Mouse (Mus musculus) forebrain, embryonic 13.5 days (tissue): ENCODE data around the gene Abcg5. TPM values are rescaled to one million over a fixed set of nuclear protein-coding genes. Genes with fewer than 3 reads are reported as not detected.

ENCODE experiments used
- ATAC-seq: fragments of 200-750 bp; cut with Nextera tagmentation; 2 replicates; pipeline ENCODE4 v1.8.0; 2017
- H3K27ac ChIP-seq: fragments of 300-500 bp; sonication (generic); 2 replicates; pipeline ENCODE4 v1.5.1; 2015; ENCODE audit warnings: inconsistent platforms, mild to moderate bottlenecking, moderate library complexity
- H3K27me3 ChIP-seq: fragments of 300-500 bp; sonication (generic); 2 replicates; pipeline ENCODE4 v1.6.1; 2015; ENCODE audit warnings: mild to moderate bottlenecking, inconsistent platforms
- H3K36me3 ChIP-seq: fragments of 300-500 bp; sonication (generic); 2 replicates; pipeline ENCODE4 v1.6.1; 2015; ENCODE audit warnings: mild to moderate bottlenecking, inconsistent platforms; ENCODE audit not compliant: poor library complexity, severe bottlenecking
- H3K4me1 ChIP-seq: fragments of 300-500 bp; sonication (generic); 2 replicates; pipeline ENCODE4 v1.6.1; 2015; ENCODE audit warnings: inconsistent platforms
- H3K4me2 ChIP-seq: fragments of 300-500 bp; sonication (generic); 2 replicates; pipeline ENCODE4 v1.6.1; 2015; ENCODE audit warnings: inconsistent platforms, mild to moderate bottlenecking, moderate library complexity
- H3K4me3 ChIP-seq: fragments of 300-500 bp; sonication (generic); 2 replicates; pipeline ENCODE4 v1.5.1; 2015; ENCODE audit warnings: mild to moderate bottlenecking, inconsistent platforms
- H3K9ac ChIP-seq: fragments of 300-500 bp; sonication (generic); 2 replicates; pipeline ENCODE4 v1.6.1; 2015; ENCODE audit warnings: mild to moderate bottlenecking, inconsistent platforms
- H3K9me3 ChIP-seq: fragments of 300-500 bp; sonication (generic); replicated peaks from 2 replicates; pipeline ENCODE4 v1.6.1; 2016; ENCODE audit warnings: inconsistent platforms
- WGBS: fragments of 180-500 bp; shearing (Covaris S2); methylation state at CpG from one replicate; pipeline ENCODE4 v1.1.7; 2015; 5-methylcytosine and 5-hydroxymethylcytosine counted together
- polyA plus RNA-seq: library from polyadenylated mRNA; unstranded; fragments of >200 nt; fragmentation: Nextera tagmentation; extraction: Ambion mirVana; gene quantifications from 2 replicates; pipeline ENCODE4 v1.2.1, GENCODE M21; 2015

Abcg5 gene
- 4.1 and 4.3 TPM in 2 replicates for polyA plus RNA-seq

DNA sequence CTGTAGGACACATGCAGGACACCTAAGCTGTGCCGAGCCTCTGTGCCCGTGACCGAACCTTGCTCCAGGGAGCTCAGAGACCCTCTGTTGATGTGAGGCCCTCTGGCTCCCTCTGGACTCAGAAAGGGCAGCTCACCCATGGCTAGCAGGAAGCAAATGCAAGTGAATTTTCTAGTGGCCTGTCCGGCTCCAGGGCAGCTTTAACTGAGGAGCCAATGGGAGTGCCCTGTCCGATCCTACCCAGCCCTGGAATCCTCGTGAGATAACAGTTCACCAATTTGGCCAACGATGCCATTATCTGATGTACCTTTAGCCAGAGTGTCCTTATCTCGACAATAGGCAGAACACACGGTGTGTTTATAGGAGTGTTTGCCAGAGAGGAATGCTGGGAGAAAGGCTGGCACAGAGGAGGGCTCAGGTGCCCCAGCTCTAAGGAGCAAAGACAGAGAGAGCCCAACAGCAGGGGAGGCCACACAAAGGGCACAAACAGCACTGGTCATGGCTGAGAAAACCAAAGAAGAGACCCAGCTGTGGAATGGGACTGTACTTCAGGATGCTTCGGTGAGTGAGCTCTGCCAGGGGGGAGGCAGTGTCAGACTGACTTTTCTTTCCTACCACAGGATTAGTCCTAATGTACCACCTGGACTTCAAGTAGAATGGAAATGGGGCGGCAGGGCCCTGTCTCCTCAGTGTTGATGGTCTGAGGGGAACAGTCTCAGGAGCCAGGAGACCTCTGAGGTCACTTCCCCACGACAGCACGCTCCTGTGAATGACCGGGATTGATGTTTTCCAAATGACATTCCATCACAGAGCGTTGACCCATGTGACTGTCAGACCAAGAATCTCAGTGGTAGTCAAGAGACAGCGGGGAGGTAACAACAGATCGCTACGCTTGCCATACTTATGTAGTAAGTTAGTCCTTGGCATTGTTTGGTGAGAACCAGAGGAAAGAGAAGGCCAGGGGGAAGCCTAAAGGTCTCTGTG, at the start of gene Abcg5:
Gene Abcg5, minus strand, starts transcription at position 278 of the 984 bp plus-strand sequence.
- H3K9ac ChIP-seq: no peak within 1 kb of the TSS
- no peaks in the 10 kb centered on the region for H3K27me3 ChIP-seq
- no peaks in the 10 kb centered on the region for H3K36me3 ChIP-seq
- H3K4me1 ChIP-seq: no peaks in the 10 kb centered on the region
- H3K27ac ChIP-seq: no peak within 1 kb of the TSS
- H3K4me2 ChIP-seq: no peak within 1 kb of the TSS
- no peaks in the 10 kb centered on the region for H3K9me3 ChIP-seq
- ATAC-seq: no peak
- H3K4me3 ChIP-seq: no peak within 1 kb of the TSS
- whole genome bisulfite sequencing: 85% methylated on average over 18 of the region's 18 CpGs

DNA sequence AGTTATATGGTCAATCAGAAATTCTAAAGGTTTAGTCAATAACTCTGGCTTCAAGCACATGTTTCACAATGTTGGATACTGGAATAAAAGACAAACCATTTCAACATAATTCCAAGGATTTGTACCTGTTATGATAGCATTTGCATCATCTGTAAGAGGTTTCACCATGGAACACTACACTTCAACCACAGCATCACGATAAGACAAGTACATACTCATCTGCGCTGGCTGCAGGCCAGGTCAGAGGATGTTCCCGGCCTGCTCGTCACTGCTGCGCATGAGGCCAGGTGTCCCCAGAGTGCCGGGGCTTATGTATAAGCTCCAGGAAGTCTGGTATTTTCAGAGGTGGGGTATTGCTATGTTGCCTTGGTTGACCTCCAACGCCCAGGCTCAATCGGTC, 49.8 kb upstream of the Abcg5 start:
- H3K4me2 ChIP-seq: no peak overlapping the region
- ATAC-seq: no peak
- no peak overlapping the region for H3K4me3 ChIP-seq
- no peaks in the 10 kb centered on the region for H3K27me3 ChIP-seq
- peaks cover 31% of the 10 kb centered on the region for H3K36me3 ChIP-seq
- H3K27ac ChIP-seq: no peak overlapping the region
- H3K9me3 ChIP-seq: no peaks in the 10 kb centered on the region
- 91% methylated on average over 8 of the region's 8 CpGs for WGBS
- no peaks in the 10 kb centered on the region for H3K4me1 ChIP-seq
- no peak overlapping the region for H3K9ac ChIP-seq

DNA sequence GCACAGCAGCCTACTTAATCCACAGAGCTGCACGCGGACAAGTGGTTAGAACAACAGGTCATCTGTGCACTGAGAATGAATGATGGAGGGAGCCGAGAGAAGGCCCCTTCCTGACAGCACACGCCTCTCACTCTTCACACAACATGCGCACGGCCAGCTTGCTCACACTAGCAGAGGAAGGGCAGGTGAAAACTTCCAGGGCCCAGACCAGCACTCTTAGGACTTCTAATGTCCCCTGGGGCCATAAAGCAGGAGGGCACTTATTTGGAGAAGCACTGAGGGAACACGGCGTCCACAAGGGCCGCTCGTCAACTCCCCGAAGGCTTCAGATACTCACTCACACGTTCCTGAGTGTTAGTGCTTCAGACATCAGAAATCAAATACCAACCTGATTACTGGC, 48.5 kb upstream of the Abcg5 start:
- Histone ChIP-seq H3K4me3 (no peak overlapping the region), H3K9ac (no peak overlapping the region), H3K36me3 (peaks cover 31% of the 10 kb centered on the region), H3K4me2 (no peak overlapping the region), H3K27me3 (no peaks in the 10 kb centered on the region), H3K4me1 (no peaks in the 10 kb centered on the region), H3K9me3 (no peaks in the 10 kb centered on the region), H3K27ac (no peak overlapping the region)
- WGBS: 94% methylated on average over 12 of the region's 12 CpGs
- ATAC-seq: no peak

DNA sequence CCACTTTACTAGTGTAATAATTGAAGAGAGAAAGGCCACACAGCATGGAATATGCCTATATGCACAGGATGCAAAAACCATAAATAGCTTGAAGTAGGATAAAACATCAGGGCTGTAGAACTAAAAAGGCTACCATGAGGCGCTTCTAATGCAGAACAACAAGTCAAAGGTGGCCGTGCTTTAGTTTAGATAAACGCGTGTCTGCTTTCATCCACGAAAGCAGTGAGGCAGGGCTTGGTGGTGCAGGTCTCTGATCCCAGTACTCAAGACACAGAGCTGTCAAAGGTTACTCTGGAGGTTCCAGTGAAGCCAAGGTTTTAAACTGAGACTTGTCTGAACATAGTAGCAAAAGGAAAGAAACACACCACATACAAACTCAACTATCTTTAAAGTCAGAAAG, 46.3 kb upstream of the Abcg5 start:
- H3K9me3 ChIP-seq: no peaks in the 10 kb centered on the region
- ATAC-seq: no peak

DNA sequence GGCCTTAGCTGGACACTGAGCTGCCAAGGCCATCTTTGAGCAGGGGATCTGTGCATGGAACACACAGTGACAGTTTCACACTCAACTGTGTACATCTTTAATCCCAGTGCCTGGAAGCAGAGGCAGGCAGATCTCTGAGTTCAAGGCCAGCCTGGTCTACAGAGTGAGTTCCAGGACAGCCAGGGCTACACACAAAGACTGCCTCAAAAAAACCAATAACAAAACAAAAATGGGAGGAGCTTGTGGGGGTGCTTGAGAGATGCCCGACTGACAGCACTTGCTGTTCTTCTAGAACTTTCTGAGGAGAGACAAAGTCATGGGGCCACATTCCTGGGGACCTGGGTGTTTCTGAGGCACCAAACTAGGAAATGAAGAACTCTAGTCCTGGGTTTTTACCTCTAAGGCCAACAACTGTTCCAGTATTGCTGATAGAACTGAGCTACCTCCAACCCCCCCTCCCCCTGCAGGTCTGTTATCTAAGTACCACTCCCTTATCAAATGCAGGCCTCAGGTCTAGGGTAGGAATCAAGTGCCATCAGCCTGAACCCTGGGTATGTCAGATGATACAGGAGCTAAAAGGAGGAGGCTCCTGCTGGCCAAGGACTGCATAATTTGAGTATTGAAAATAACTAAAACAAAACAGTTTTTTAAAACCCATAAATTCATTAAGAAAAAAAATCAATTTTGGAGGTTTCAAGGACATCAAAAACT, 45.5 kb upstream of the Abcg5 start:
- Histone ChIP-seq H3K27ac (no peak overlapping the region), H3K9ac (no peak overlapping the region), H3K36me3 (peaks cover 47% of the 10 kb centered on the region), H3K4me3 (no peak overlapping the region), H3K9me3 (no peaks in the 10 kb centered on the region), H3K27me3 (no peaks in the 10 kb centered on the region), H3K4me1 (no peaks in the 10 kb centered on the region), H3K4me2 (no peak overlapping the region)
- WGBS: 70% methylated on average over 1 of the region's 1 CpGs
- ATAC-seq: no peak

More for the DNA sequence above, 46.3 kb upstream of the Abcg5 start:
- 90% methylated on average over 5 of the region's 5 CpGs for WGBS
- Histone ChIP-seq H3K27me3 (no peaks in the 10 kb centered on the region), H3K27ac (no peak overlapping the region), H3K4me3 (no peak overlapping the region), H3K4me2 (no peak overlapping the region), H3K36me3 (peaks cover 45% of the 10 kb centered on the region), H3K9ac (no peak overlapping the region), H3K4me1 (no peaks in the 10 kb centered on the region)

DNA sequence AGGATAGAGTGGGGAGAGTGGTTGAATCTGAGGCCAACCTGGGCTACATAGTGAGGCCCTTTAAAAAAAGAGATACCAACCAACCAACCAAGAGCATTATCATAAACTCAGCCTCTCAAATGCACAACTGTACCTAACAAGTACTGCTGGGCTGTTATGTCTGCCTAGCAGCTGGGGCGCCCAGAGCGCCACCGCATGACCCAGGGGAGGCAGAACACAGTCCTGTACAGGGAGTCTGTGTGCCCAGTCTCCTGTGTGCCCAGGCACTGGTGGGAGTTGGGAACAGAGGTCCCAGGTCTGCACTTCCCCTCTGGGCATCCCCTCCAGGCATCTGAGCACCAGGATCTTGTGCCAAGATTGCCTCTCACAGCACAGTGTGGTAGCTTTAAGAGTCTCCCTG, 42.4 kb upstream of the Abcg5 start:
- Histone ChIP-seq H3K27me3 (no peaks in the 10 kb centered on the region), H3K9ac (no peak overlapping the region), H3K27ac (no peak overlapping the region), H3K9me3 (no peaks in the 10 kb centered on the region), H3K36me3 (peaks cover 42% of the 10 kb centered on the region), H3K4me3 (no peak overlapping the region), H3K4me2 (no peak overlapping the region), H3K4me1 (no peaks in the 10 kb centered on the region)
- no peak for ATAC-seq
- WGBS: 98% methylated on average over 3 of the region's 3 CpGs

DNA sequence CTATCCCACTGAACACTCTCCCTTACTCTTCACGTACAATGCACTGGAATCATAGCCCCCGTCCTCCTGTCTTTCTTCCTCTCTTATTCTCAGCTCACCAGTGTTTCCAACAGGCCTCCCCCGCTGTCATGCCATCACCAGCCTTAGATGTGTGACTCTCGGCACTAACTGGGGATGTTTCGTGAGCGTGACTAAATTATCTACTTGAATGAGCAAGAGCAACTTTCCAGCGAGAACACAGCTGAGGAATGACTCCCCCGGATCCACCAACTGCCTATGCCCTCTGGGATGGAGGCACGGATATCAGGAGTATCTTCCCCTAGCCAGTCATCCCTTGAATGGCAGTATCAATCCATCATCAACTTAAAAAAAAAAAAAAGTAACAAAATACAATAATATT, 41.2 kb upstream of the Abcg5 start:
- Histone ChIP-seq H3K4me3 (no peak overlapping the region), H3K36me3 (peaks cover 37% of the 10 kb centered on the region), H3K4me2 (no peak overlapping the region), H3K4me1 (no peaks in the 10 kb centered on the region), H3K9ac (no peak overlapping the region), H3K27ac (no peak overlapping the region), H3K27me3 (no peaks in the 10 kb centered on the region), H3K9me3 (no peaks in the 10 kb centered on the region)
- no peak for ATAC-seq
- 61% methylated on average over 9 of the region's 9 CpGs for WGBS

DNA sequence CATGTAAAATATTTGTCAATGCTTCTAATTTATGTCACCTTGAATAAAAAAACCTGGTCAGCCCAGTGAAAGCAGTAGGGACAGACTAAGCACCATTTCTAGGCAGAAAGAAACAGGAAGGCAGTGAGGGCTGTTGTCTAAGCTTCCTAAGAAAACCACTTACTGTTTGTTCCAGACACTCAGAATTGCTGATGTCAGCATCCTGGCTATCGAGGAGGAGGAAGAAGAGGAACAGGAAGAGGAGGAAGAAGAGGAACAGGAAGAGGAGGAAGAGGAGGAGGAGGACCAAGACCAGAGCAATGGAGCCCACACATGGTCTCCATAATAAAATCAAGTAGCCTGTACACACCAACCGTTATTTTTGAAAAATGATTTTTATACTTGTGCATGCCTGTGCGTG, 36.3 kb upstream of the Abcg5 start:
- H3K4me1 ChIP-seq: peaks cover 27% of the 10 kb centered on the region
- no peak overlapping the region for H3K4me3 ChIP-seq
- H3K27ac ChIP-seq: no peak overlapping the region
- no peaks in the 10 kb centered on the region for H3K27me3 ChIP-seq
- no peak overlapping the region for H3K4me2 ChIP-seq
- H3K36me3 ChIP-seq: peaks cover 16% of the 10 kb centered on the region
- H3K9ac ChIP-seq: no peak overlapping the region
- no peak for ATAC-seq
- 94% methylated on average over 3 of the region's 3 CpGs for WGBS
- H3K9me3 ChIP-seq: no peaks in the 10 kb centered on the region

DNA sequence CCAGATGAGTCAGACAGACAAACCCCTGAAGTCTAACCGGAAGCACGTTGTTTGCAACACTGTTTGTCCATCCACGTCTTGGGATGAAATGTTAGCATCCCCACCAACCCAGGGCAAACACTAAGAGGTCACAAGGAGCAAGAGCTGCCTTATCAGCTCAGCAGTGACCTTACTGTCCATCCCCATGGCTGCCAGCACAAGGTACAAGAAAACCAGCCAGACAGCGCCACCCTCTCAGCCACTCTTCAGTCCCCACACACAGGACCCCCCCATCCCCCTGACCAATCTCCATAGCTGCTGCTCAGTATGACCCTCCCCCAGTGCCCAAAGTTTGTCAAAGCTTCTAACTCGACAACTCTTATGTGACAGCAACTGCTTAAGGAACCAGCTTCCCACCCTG, 34.6 kb upstream of the Abcg5 start:
- Histone ChIP-seq H3K4me3 (no peak overlapping the region), H3K4me2 (no peak overlapping the region), H3K4me1 (peaks cover 32% of the 10 kb centered on the region), H3K36me3 (peaks cover 15% of the 10 kb centered on the region), H3K27me3 (no peaks in the 10 kb centered on the region), H3K9me3 (no peaks in the 10 kb centered on the region), H3K27ac (no peak overlapping the region), H3K9ac (no peak overlapping the region)
- ATAC-seq: no peak
- WGBS: 84% methylated on average over 5 of the region's 5 CpGs

DNA sequence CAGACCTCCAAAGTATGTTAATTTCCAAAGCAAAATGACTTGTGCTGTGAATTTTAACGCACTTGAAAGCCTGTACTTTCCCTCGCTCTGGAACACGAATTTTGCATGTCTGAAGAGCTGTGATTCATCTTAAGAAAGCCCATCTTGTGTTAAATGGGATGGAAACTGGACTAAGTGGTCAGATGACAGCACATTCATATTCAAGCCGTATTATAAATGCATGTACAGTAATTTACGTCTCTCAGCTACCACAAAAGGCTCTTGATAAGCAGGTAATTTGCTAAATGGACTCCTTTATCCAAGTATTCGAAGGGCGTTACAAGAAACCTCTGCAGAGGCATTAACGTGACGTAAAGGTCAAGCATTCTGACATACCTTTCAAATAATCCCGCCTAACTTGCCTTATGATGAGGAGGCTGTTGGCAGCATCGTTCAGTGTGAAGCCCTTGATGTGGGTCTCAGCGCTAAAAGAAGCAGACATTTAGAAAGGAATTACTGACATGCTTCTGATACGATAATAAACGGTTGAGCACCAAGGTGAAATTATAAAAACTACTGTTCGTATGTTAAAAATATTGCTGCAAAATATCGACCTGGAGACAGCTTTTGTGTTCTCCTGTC, 33.6 kb upstream of the Abcg5 start:
- ATAC-seq: peak; percentile 57
- WGBS: 36% methylated on average over 16 of the region's 16 CpGs
- peaks cover 10% of the 10 kb centered on the region for H3K36me3 ChIP-seq

DNA sequence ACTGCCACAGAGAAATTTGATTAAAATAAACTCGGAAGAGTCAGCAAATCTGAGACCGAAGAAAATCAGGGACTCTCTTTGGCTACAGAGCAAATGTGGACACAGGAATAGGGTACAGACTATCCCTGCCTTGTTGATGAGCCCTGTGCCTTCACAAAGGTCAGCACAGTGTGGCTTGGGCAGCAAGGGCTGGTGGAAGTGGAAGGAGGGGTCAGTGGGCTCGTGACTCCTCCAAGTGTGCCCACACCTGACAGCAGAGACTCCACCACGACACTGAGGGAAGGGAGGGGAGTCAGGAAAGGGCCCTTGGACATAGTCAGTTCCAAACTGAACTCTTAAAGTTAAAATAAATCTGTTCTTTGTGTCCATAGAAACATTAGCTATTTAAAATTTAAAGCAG, 32.1 kb upstream of the Abcg5 start:
- WGBS: 47% methylated on average over 4 of the region's 4 CpGs
- H3K4me1 ChIP-seq: peaks cover 37% of the 10 kb centered on the region
- H3K36me3 ChIP-seq: peaks cover 13% of the 10 kb centered on the region; the same call in 1 of the 2 replicates
- no peak for ATAC-seq
- no peaks in the 10 kb centered on the region for H3K9me3 ChIP-seq
- no peak overlapping the region for H3K4me3 ChIP-seq
- peak overlapping the region; percentile 54 for H3K27ac ChIP-seq
- H3K9ac ChIP-seq: no peak overlapping the region
- H3K4me2 ChIP-seq: no peak overlapping the region
- H3K27me3 ChIP-seq: peaks cover 5% of the 10 kb centered on the region

More for the DNA sequence above, 33.6 kb upstream of the Abcg5 start:
- H3K4me2 ChIP-seq: peak overlapping the region; percentile 16; the same call in 1 of the 2 replicates
- H3K9me3 ChIP-seq: no peaks in the 10 kb centered on the region
- H3K4me3 ChIP-seq: no peak overlapping the region
- H3K27me3 ChIP-seq: peaks cover 5% of the 10 kb centered on the region
- H3K9ac ChIP-seq: peak overlapping the region; percentile 3; the same call in 1 of the 2 replicates
- H3K27ac ChIP-seq: no peak overlapping the region
- H3K4me1 ChIP-seq: peaks cover 32% of the 10 kb centered on the region
